Mouse (Mus musculus) neutrophil, adult 5-6 weeks (primary cell): ENCODE results near the gene Coil. TPM values are rescaled to one million over a fixed set of nuclear protein-coding genes. Genes with fewer than 3 reads are reported as not detected.
"Not testable (repeated sequence)": the region's sequence is repeated elsewhere in the genome, so short reads cannot be mapped to it uniquely, and the experiment has no call there.

Experiments
- ATAC-seq: fragments of 151-379, 151-347 bp; 2 replicates; pipeline ENCODE4 v1.8.0; 2017; ENCODE audit warnings: mild to moderate bottlenecking, moderate TSS enrichment; ENCODE audit not compliant: insufficient number of reproducible peaks, poor library complexity, low FRiP score, severe bottlenecking; ENCODE audit errors: extremely low read depth
- total RNA-seq: library from RNA; stranded (forward); fragments of 200-1000 nt; gene quantifications from 2 replicates; pipeline ENCODE4 v1.2.3, GENCODE M21; 2017

Gene Coil
- total RNA-seq, 1 experiment from 2014 or later = 7.8 TPM

- peak; percentile 63 for ATAC-seq
Observed at GRCm38 (mm10) chr11:89028871-89029405, 58.9 kb downstream of the Coil start.

- no peak for ATAC-seq
Observed at GRCm38 (mm10) chr11:89030552-89030951, 60.5 kb downstream of the Coil start.

GRCm38 (mm10) chr11:89031189-89031588, 61.1 kb downstream of the Coil start:
- ATAC-seq = no peak

GRCm38 (mm10) chr11:89034592-89034991, 64.5 kb downstream of the Coil start:
- no peak for ATAC-seq

GRCm38 (mm10) chr11:89035552-89035951, 65.5 kb downstream of the Coil start:
- ATAC-seq = no peak

GRCm38 (mm10) chr11:89038496-89038895, 68.4 kb downstream of the Coil start:
- no peak for ATAC-seq

GRCm38 (mm10) chr11:89039325-89039724, 69.3 kb downstream of the Coil start:
- ATAC-seq = peak; percentile 89

GRCm38 (mm10) chr11:89041073-89041472, 71.0 kb downstream of the Coil start:
- not testable (repeated sequence) for ATAC-seq

Other genes with a start within 250 kb of the Coil start
- gene Akap1, start 105.7 kb upstream of the Coil start, total RNA-seq = 0.74 TPM in 1 of 2 replicates, not detected in the other
- gene Scpep1, start 14.8 kb upstream of the Coil start, total RNA-seq = 31.9 and 40.1 TPM in 2 replicates
- not detected in 2 replicates for gene Elobl, start 3.3 kb upstream of the Coil start, total RNA-seq
- gene Trim25, start 29.1 kb downstream of the Coil start, total RNA-seq = 97.7 and 107 TPM in 2 replicates
- 9.7 and 9.9 TPM in 2 replicates for gene Dgke, start 96.6 kb downstream of the Coil start, total RNA-seq
- gene Gm525, start 103.6 kb downstream of the Coil start, total RNA-seq = not detected in 2 replicates